Mouse (Mus musculus): ENCODE measurements around the gene Ttc26. TPM values are rescaled to one million over a fixed set of nuclear protein-coding genes. Genes with fewer than 3 reads are reported as not detected.
"Not testable (repeated sequence)": the region's sequence is repeated elsewhere in the genome, so short reads cannot be mapped to it uniquely, and the experiment has no call there.

The Ttc26 gene
- polyA plus RNA-seq, 1 experiment = 3.6 TPM

DNA sequence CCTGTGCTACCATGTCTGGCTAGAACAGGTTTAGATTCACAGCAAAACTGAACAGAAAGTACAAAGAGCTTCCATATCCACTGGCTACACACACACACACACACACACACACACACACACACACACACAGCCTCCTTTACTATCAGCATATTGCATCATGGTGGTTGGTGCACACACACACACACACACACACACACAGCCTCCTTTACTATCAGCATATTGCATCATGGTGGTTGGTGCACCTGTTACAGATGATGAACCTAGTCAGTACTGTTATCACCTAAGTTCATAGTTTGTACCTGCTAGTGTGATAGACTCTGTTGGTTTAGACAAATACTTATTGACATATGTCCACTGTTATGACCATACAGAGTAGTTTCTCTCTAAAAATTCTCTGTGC lies 75.2 kb downstream of the Ttc26 start:
- not testable (repeated sequence) for DNase-seq (ENCODE audit: low spot score)

- no peak for DNase-seq (ENCODE audit: low spot score)
Observed at GRCm38 (mm10) chr6:38458075-38458474, 76.8 kb downstream of the Ttc26 start.

DNA sequence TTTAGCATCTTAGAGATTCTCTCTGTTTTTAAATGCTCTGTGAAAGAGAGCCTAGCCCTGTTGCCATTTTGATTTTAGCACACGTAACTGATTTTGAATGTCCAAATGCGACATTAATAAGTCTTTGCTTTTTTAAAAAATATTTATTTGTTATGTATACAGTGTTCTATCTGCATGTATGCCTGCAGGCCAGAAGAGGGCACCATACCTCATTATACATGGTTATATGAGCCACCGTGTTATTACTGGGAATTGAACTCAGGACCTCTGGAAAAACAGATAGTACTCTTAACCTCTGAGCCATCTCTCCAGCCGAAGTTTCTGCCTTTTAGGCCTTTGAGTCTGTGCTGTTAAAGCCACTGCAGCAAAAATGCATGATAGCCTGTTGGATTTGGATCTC lies 88.3 kb downstream of the Ttc26 start:
- no peak for DNase-seq (ENCODE audit: low spot score)

Other genes with a start within 250 kb of the Ttc26 start
- gene D630045J12Rik, start 127.5 kb upstream of the Ttc26 start, polyA plus RNA-seq (2012; rRNA removed) = 3.5 and 5.4 TPM in 2 replicates
- 6.9 and 7.5 TPM in 2 replicates for gene Zc3hav1l, start 82.2 kb upstream of the Ttc26 start, polyA plus RNA-seq (2012; rRNA removed)
- 24.6 and 31.6 TPM in 2 replicates for gene Zc3hav1, start 26.9 kb upstream of the Ttc26 start, polyA plus RNA-seq (2012; rRNA removed)
- 15.2 and 15.5 TPM in 2 replicates for gene Ubn2, start 52.5 kb downstream of the Ttc26 start, polyA plus RNA-seq (2012; rRNA removed)
- gene Fmc1, start 152.0 kb downstream of the Ttc26 start, polyA plus RNA-seq (2012; rRNA removed) = 103 and 104 TPM in 2 replicates
- gene Luc7l2, start 169.9 kb downstream of the Ttc26 start, polyA plus RNA-seq (2012; rRNA removed) = 160 and 174 TPM in 2 replicates